Mouse (Mus musculus): ENCODE results near the gene Brd3. TPM values are rescaled to one million over a fixed set of nuclear protein-coding genes. Genes with fewer than 3 reads are reported as not detected.

Brd3 gene
- polyA plus RNA-seq, 1 experiment = 85.0 TPM

DNA sequence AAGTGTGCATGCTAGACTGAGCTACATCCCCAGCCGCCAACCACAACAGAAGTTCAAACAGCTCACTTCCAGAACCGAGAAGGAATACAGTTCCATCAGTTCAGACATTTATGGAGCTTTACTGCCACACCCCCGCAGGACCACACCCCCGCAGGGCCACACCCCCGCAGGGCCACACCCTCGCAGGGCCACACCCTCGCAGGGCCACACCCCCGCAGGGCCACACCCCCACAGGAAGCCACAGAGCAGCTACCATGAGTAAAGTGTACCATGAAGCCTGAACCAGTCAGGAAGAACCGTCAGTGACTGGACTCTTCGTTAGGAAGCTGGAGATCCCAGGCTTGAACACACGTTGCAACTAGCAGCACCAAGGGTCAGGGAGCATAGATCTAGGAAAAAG lies 69.2 kb downstream of the Brd3 start:
- TF ChIP-seq CTCF (IDR thresholded peaks at IDR 0.05; ENCODE audit: borderline replicate concordance, extremely low read depth, insufficient read depth, insufficient read length) (no peak), POLR2A (IDR thresholded peaks at IDR 0.05; ENCODE audit: borderline replicate concordance, extremely low read depth, insufficient read depth, insufficient read length, poor library complexity, severe bottlenecking) (no peak)
- no peak for DNase-seq (ENCODE audit: low read depth)

DNA sequence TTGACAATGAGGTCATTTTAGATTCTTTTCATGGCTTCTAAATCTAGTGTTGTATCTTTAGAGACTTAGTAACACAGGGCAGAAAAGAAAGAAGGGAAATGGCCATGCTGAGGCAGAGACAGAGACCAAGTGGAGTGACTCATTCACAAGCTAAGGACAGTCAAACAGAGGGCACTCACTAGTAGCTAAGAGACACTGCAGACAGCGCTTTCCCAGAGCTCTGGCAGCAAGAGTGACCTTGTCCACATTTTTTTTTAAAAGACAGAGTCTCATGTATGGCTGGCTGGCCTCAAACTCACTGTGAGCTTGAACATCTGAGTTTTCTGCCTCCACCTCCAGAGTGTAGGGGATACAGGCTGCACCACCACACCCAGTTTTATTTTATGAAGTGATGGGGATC lies 69.6 kb downstream of the Brd3 start:
- no peak for TF ChIP-seq POLR2A (IDR thresholded peaks at IDR 0.05; ENCODE audit: borderline replicate concordance, extremely low read depth, insufficient read depth, insufficient read length, poor library complexity, severe bottlenecking)
- TF ChIP-seq CTCF (IDR thresholded peaks at IDR 0.05; ENCODE audit: borderline replicate concordance, extremely low read depth, insufficient read depth, insufficient read length) = no peak
- DNase-seq (ENCODE audit: low read depth) = no peak

DNA sequence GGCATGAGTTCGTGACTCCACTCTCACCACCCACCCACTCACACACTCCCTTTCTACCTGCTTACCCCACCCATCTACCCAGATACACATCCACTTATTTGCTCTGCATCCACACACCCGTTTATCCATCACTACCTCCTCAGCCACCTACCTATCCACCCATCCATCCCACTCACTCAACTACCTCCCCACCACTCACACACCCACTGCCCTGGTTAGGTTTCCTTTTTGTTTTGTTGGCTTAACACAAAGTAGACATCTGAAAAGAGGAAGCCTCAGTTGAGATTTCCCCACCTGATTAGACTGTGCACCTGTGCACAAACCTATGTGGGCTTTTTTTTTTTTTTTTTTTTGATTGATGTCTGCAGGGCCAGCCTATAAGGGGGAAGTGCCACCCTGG lies 74.9 kb downstream of the Brd3 start:
- TF ChIP-seq CTCF (IDR thresholded peaks at IDR 0.05; ENCODE audit: borderline replicate concordance, extremely low read depth, insufficient read depth, insufficient read length) (no peak), POLR2A (IDR thresholded peaks at IDR 0.05; ENCODE audit: borderline replicate concordance, extremely low read depth, insufficient read depth, insufficient read length, poor library complexity, severe bottlenecking) (no peak)
- DNase-seq (ENCODE audit: low read depth) = no peak

DNA sequence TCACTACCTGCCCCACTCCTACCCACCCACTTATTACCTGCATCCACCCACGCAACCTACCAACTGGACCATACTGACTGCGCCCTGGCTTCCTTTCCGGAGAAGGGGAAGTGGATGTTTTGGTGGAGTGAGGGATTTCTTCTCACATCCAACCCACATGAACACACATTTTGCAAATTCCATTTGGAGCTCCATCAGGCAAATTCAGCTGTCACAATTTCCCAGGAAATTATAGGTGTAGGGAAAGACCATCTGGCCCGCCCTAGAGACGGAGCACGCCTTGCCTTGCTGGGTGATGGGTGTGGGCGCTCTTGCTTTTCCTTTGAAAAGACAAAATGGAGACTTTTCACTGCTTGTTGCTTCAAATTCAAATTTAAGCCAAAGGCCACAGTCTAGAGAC lies 76.8 kb downstream of the Brd3 start:
- DNase-seq (ENCODE audit: low read depth) = peak; percentile 35

DNA sequence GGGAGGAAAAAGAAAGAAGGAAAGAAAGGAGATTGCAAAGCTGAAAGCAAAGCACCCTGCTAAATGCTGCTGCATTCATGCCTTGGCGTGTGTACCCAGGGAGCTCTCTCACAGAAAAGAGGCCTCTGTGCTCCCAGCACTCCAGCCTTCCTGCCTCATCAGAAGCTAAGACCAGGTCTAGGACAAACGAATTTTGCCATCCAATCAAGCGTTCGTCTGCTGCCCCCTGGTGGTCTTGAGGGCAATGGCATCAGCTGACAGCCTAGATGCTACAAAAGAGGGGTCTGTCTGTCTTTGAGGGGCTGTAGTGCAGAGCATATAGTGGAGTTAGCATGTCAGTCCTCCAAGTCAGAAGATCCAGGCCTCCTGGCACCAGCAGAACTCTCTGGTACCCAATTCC lies 79.4 kb downstream of the Brd3 start:
- no peak for TF ChIP-seq POLR2A (IDR thresholded peaks at IDR 0.05; ENCODE audit: borderline replicate concordance, extremely low read depth, insufficient read depth, insufficient read length, poor library complexity, severe bottlenecking)
- TF ChIP-seq CTCF (IDR thresholded peaks at IDR 0.05; ENCODE audit: borderline replicate concordance, extremely low read depth, insufficient read depth, insufficient read length) = peak; percentile 99
- DNase-seq (ENCODE audit: low read depth) = peak; percentile 93

More for the DNA sequence above, 76.8 kb downstream of the Brd3 start:
- TF ChIP-seq POLR2A (IDR thresholded peaks at IDR 0.05; ENCODE audit: borderline replicate concordance, extremely low read depth, insufficient read depth, insufficient read length, poor library complexity, severe bottlenecking) (no peak), CTCF (IDR thresholded peaks at IDR 0.05; ENCODE audit: borderline replicate concordance, extremely low read depth, insufficient read depth, insufficient read length) (no peak)

- TF ChIP-seq POLR2A (IDR thresholded peaks at IDR 0.05; ENCODE audit: borderline replicate concordance, extremely low read depth, insufficient read depth, insufficient read length, poor library complexity, severe bottlenecking) (peak; percentile 75), CTCF (IDR thresholded peaks at IDR 0.05; ENCODE audit: borderline replicate concordance, extremely low read depth, insufficient read depth, insufficient read length) (no peak)
- DNase-seq (ENCODE audit: low read depth) = peak; percentile 95
Measured at GRCm38 (mm10) chr2:27426855-27427457, 80.5 kb downstream of the Brd3 start, which contains the start of gene Vav2. TSS of gene Vav2 (minus strand) at chr2:27427033.

GRCm38 (mm10) chr2:27426406-27426854 lies 81.0 kb downstream of the Brd3 start:
- TF ChIP-seq CTCF (IDR thresholded peaks at IDR 0.05; ENCODE audit: borderline replicate concordance, extremely low read depth, insufficient read depth, insufficient read length) (no peak), POLR2A (IDR thresholded peaks at IDR 0.05; ENCODE audit: borderline replicate concordance, extremely low read depth, insufficient read depth, insufficient read length, poor library complexity, severe bottlenecking) (0 out of 2 replicates have a peak, but pooled peaks have one; percentile 15)
- DNase-seq (ENCODE audit: low read depth) = no peak

DNA sequence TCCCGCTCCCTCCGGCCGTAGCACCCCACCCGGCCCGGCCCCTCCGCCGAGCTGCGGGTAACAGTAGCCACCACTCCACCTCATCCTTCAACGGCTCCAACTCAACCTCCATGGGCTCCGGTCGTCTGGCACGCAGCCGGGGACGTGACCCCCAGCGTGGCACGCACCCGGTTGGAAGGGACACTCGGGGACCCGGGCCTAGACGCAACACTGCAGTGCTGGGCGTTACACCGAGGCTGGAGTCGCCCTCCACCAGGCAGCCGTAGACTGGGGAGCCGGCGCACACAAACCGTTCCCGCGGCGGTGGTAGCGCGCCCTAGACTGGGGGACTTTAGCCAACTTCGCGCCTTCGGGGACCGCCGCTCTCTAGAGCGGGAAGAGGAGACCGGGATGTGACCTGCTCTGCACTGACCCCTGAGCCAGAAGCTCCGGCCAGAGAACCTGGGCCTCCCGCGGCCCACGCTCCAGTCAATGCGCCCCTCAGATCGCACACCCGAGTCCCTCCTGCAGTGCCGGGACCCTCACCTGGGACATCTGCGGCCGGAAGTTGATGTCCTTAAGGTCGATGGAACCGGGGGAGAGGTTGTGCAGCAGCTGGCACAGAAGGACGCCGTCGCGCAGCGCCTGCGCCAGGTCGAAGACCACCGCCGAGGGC lies 81.6 kb downstream of the Brd3 start:
- peak; percentile 47 for DNase-seq (ENCODE audit: low read depth)
- TF ChIP-seq CTCF (IDR thresholded peaks at IDR 0.05; ENCODE audit: borderline replicate concordance, extremely low read depth, insufficient read depth, insufficient read length) = no peak
- TF ChIP-seq POLR2A (IDR thresholded peaks at IDR 0.05; ENCODE audit: borderline replicate concordance, extremely low read depth, insufficient read depth, insufficient read length, poor library complexity, severe bottlenecking) = no peak

GRCm38 (mm10) chr2:27425161-27425611 lies 82.3 kb downstream of the Brd3 start:
- DNase-seq (ENCODE audit: low read depth) = peak; percentile 71
- TF ChIP-seq CTCF (IDR thresholded peaks at IDR 0.05; ENCODE audit: borderline replicate concordance, extremely low read depth, insufficient read depth, insufficient read length) (no peak), POLR2A (IDR thresholded peaks at IDR 0.05; ENCODE audit: borderline replicate concordance, extremely low read depth, insufficient read depth, insufficient read length, poor library complexity, severe bottlenecking) (no peak)

- no peak for DNase-seq (ENCODE audit: low read depth)
- TF ChIP-seq CTCF (IDR thresholded peaks at IDR 0.05; ENCODE audit: borderline replicate concordance, extremely low read depth, insufficient read depth, insufficient read length) = no peak
- no peak for TF ChIP-seq POLR2A (IDR thresholded peaks at IDR 0.05; ENCODE audit: borderline replicate concordance, extremely low read depth, insufficient read depth, insufficient read length, poor library complexity, severe bottlenecking)
Measured at GRCm38 (mm10) chr2:27423596-27423995, 83.9 kb downstream of the Brd3 start.

- TF ChIP-seq CTCF (IDR thresholded peaks at IDR 0.05; ENCODE audit: borderline replicate concordance, extremely low read depth, insufficient read depth, insufficient read length) (no peak), POLR2A (IDR thresholded peaks at IDR 0.05; ENCODE audit: borderline replicate concordance, extremely low read depth, insufficient read depth, insufficient read length, poor library complexity, severe bottlenecking) (no peak)
- peak; percentile 89 for DNase-seq (ENCODE audit: low read depth)
Measured at GRCm38 (mm10) chr2:27421293-27422068, 86.0 kb downstream of the Brd3 start.

All from brain, embryonic 14.5 days (tissue).